Mouse (Mus musculus): ENCODE measurements around the gene Aprt. TPM values are rescaled to one million over a fixed set of nuclear protein-coding genes. Genes with fewer than 3 reads are reported as not detected.

Aprt gene
- total RNA-seq, 1 experiment from 2014 or later = 87.1 TPM

Other genes starting within 250 kb of the Aprt start
- gene Trhr2, start 216.2 kb downstream of the Aprt start, total RNA-seq (2017) = not detected in 2 replicates
- 71.2 and 73.6 TPM in 2 replicates for gene Zc3h18, start 200.3 kb downstream of the Aprt start, total RNA-seq (2017)
- not detected in 2 replicates for gene Il17c, start 154.9 kb downstream of the Aprt start, total RNA-seq (2017)
- 35.2 and 89.7 TPM in 2 replicates for gene Cyba, start 144.0 kb downstream of the Aprt start, total RNA-seq (2017)
- gene Mvd, start 133.5 kb downstream of the Aprt start, total RNA-seq (2017) = 4.8 and 6.7 TPM in 2 replicates
- not detected in 2 replicates for gene Snai3, start 116.2 kb downstream of the Aprt start, total RNA-seq (2017)
- gene Rnf166, start 100.8 kb downstream of the Aprt start, total RNA-seq (2017) = 49.4 and 52.2 TPM in 2 replicates
- gene Ctu2, start 100.8 kb downstream of the Aprt start, total RNA-seq (2017) = 10.0 and 10.2 TPM in 2 replicates
- gene Piezo1, start 25.6 kb downstream of the Aprt start, total RNA-seq (2017) = 12.9 and 23.6 TPM in 2 replicates
- gene Cdt1, start 8.9 kb downstream of the Aprt start, total RNA-seq (2017) = 30.8 and 33.1 TPM in 2 replicates
- 13.9 and 15.1 TPM in 2 replicates for gene Galns, start 34.6 kb upstream of the Aprt start, total RNA-seq (2017)
- 9.6 and 19.3 TPM in 2 replicates for gene Trappc2l, start 34.7 kb upstream of the Aprt start, total RNA-seq (2017)
- gene Pabpn1l, start 45.8 kb upstream of the Aprt start, total RNA-seq (2017) = not detected in 2 replicates
- gene Cbfa2t3, start 122.2 kb upstream of the Aprt start, total RNA-seq (2017) = 15.9 and 20.5 TPM in 2 replicates
- gene Acsf3, start 198.6 kb upstream of the Aprt start, total RNA-seq (2017) = 5.8 and 15.1 TPM in 2 replicates

Data from hematopoietic stem cell, adult 5-6 weeks (primary cell).